ENCODE assay signal across 13 mouse cellular contexts in genomic region chr10:61045081-61045480, GRCm38 (mm10). TPM values are rescaled to one million over a fixed set of nuclear protein-coding genes. Genes with fewer than 3 reads are reported as not detected.
DNase-seq lines count a peak whose midpoint lies in the region; ATAC-seq lines count a peak whose summit lies in the region.
"Had no signal": no experiment of that assay in that cellular context is flagged by ENCODE, and none has a peak within 500 bp of the region (broad histone marks: within the 10 kb centered on the region; RNA-seq: fewer than 3 reads in every experiment).

No protein-coding gene starts in this region.

- H3K4me2 ChIP-seq in liver, embryonic 11.5 days: no peak overlapping the region
- H3K4me2 ChIP-seq in neural tube, embryonic 13.5 days: no peak overlapping the region
- H3K4me2 ChIP-seq: embryonic facial prominence, embryonic 15.5 days had no signal

- no peak overlapping the region for H3K4me3 ChIP-seq in liver, embryonic 11.5 days (ENCODE audit: low read depth, low read length)
- no peak overlapping the region for H3K4me3 ChIP-seq in neural tube, embryonic 13.5 days
- H3K4me3 ChIP-seq: embryonic facial prominence, embryonic 15.5 days; heart, adult 2 months; left cerebral cortex, adult 2 months had no signal

- DNase-seq in liver: peak; percentile 57
- DNase-seq in liver, embryonic 11.5 days (ENCODE audit: low spot score): no peak
- DNase-seq in ZHBTc4 (ENCODE audit: low read depth, low spot score): peak; percentile 87
- peak; percentile 51 for DNase-seq in forelimb bud, embryonic 11.5 days (ENCODE audit: low read depth, low spot score)
- DNase-seq in right cerebral cortex, postnatal 36 days (ENCODE audit: low spot score in 2 of 2): no peak
- no peak for DNase-seq in cerebellum, adult 18-20 months
- DNase-seq: heart, adult 2 months had no signal

- no peaks in the 10 kb centered on the region for H3K4me1 ChIP-seq in liver, embryonic 11.5 days (replicated peaks; ENCODE audit: control insufficient read depth, insufficient read depth, low read length)
- no peaks in the 10 kb centered on the region for H3K4me1 ChIP-seq in neural tube, embryonic 13.5 days (replicated peaks)
- H3K4me1 ChIP-seq: embryonic facial prominence, embryonic 15.5 days had no signal

- no peak overlapping the region for H3K27ac ChIP-seq in liver, embryonic 11.5 days (ENCODE audit: low read depth, low read length)
- no peak overlapping the region for H3K27ac ChIP-seq in neural tube, embryonic 13.5 days (replicated peaks)
- H3K27ac ChIP-seq: embryonic facial prominence, embryonic 15.5 days; heart, adult 2 months; kidney, postnatal 0 days; left cerebral cortex, adult 2 months had no signal

- 21% methylated on average over 8 of the region's 8 CpGs for WGBS in liver, embryonic 11.5 days
- 9% methylated on average over 8 of the region's 8 CpGs for WGBS in neural tube, embryonic 13.5 days

- H3K9ac ChIP-seq in liver, embryonic 11.5 days (ENCODE audit: low read depth, low read length): no peak overlapping the region
- H3K9ac ChIP-seq in neural tube, embryonic 13.5 days: no peak overlapping the region
- H3K9ac ChIP-seq: embryonic facial prominence, embryonic 15.5 days had no signal

- no peaks in the 10 kb centered on the region for H3K9me3 ChIP-seq in liver, embryonic 11.5 days (ENCODE audit: control insufficient read depth, low read length)
- H3K9me3 ChIP-seq in neural tube, embryonic 13.5 days: no peaks in the 10 kb centered on the region
- H3K9me3 ChIP-seq: embryonic facial prominence, embryonic 15.5 days had no signal

- H3K36me3 ChIP-seq in liver, embryonic 11.5 days (ENCODE audit: control insufficient read depth, insufficient read depth, low read length): no peaks in the 10 kb centered on the region
- no peaks in the 10 kb centered on the region for H3K36me3 ChIP-seq in neural tube, embryonic 13.5 days
- H3K36me3 ChIP-seq: embryonic facial prominence, embryonic 15.5 days had no signal

- no peaks in the 10 kb centered on the region for H3K27me3 ChIP-seq in liver, embryonic 11.5 days (replicated peaks; ENCODE audit: control insufficient read depth, insufficient read depth, low read length)
- no peaks in the 10 kb centered on the region for H3K27me3 ChIP-seq in neural tube, embryonic 13.5 days
- H3K27me3 ChIP-seq: embryonic facial prominence, embryonic 15.5 days had no signal

- ATAC-seq in liver, embryonic 11.5 days (replicated peaks; ENCODE audit: low FRiP score): no peak; the same call in 1 of the 2 replicates
- peak; percentile 54; the same call in 1 of the 2 replicates for ATAC-seq in neural tube, embryonic 13.5 days (ENCODE audit: low read depth)
- no peak for ATAC-seq in inflammation-experienced regulatory T-cells, adult 6 months
- ATAC-seq: Patski had no signal

RNA-seq across cellular contexts. Expression of gene Pcbd1, which starts 44.0 kb away (rescaled TPM):
- 130 and 137 TPM in 2 replicates for polyA plus RNA-seq in liver, embryonic 11.5 days (2014; fragmentation: Nextera tagmentation; extraction: Ambion mirVana)
- polyA plus RNA-seq in neural tube, embryonic 13.5 days (2015; fragmentation: Nextera tagmentation; extraction: Ambion mirVana): 29.3 and 38.7 TPM in 2 replicates
- polyA plus RNA-seq in inflammation-experienced regulatory T-cells, adult 6 months (2017; shearing (Covaris generic)): under 1 TPM in 2 of 3 experiments, not detected in 1; 0.59 to 0.82 TPM

Comparison
In these comparisons a context has a peak if more than half of its experiments do, and no peak if none do; other contexts are left out.
1. DNase-seq: peak in liver (single experiment), ZHBTc4 (single experiment) and forelimb bud, embryonic 11.5 days (single experiment); none in liver, embryonic 11.5 days (single experiment), right cerebral cortex, postnatal 36 days (0 of 2) and cerebellum, adult 18-20 months (0 of 2).
2. RNA of gene Pcbd1, which starts 44.0 kb away (polyA plus RNA-seq): 130 to 137 TPM in liver, embryonic 11.5 days and 29.3 to 38.7 TPM in neural tube, embryonic 13.5 days; 0.59 to 0.82 TPM in inflammation-experienced regulatory T-cells, adult 6 months; every median in the first group is over 10 times any median in the second.